Mouse (Mus musculus) CD4-positive, CD25-positive, alpha-beta regulatory T cell, adult 2 months (primary cell): ENCODE results near the gene Gtf2ird1.
A peak's percentile ranks its signal among the peaks of the same experiment; 100 is the strongest.
"Not testable (repeated sequence)": the region's sequence is repeated elsewhere in the genome, so short reads cannot be mapped to it uniquely, and the experiment has no call there.

Experiments
- DNase-seq: peaks from one replicate; pipeline ENCODE4 v3.0.0-alpha.2; 2012; ENCODE audit warnings: low read depth, low spot score

Gene Gtf2ird1

GRCm38 (mm10) chr5:134410307-134410836 lies 46.1 kb downstream of the Gtf2ird1 start:
- no peak for DNase-seq

GRCm38 (mm10) chr5:134409606-134410306 lies 46.8 kb downstream of the Gtf2ird1 start:
- DNase-seq, result no peak

- DNase-seq, result no peak
Observed at GRCm38 (mm10) chr5:134408119-134408518, 48.4 kb downstream of the Gtf2ird1 start.

GRCm38 (mm10) chr5:134401841-134402240 lies 54.7 kb downstream of the Gtf2ird1 start:
- no peak for DNase-seq

- no peak for DNase-seq
Observed at GRCm38 (mm10) chr5:134397434-134398163, 58.9 kb downstream of the Gtf2ird1 start.

GRCm38 (mm10) chr5:134396519-134396918 lies 60.0 kb downstream of the Gtf2ird1 start:
- DNase-seq, result no peak

- DNase-seq, result peak; percentile 68
Observed at GRCm38 (mm10) chr5:134394624-134395023, 61.9 kb downstream of the Gtf2ird1 start.

GRCm38 (mm10) chr5:134393624-134394023 lies 62.9 kb downstream of the Gtf2ird1 start:
- DNase-seq, result peak; percentile 22

- peak; percentile 85 for DNase-seq
Observed at GRCm38 (mm10) chr5:134385106-134385505, 71.4 kb downstream of the Gtf2ird1 start.

- DNase-seq, result no peak
Observed at GRCm38 (mm10) chr5:134375256-134375655, 81.3 kb downstream of the Gtf2ird1 start.

GRCm38 (mm10) chr5:134374546-134374945 lies 82.0 kb downstream of the Gtf2ird1 start:
- no peak for DNase-seq

- peak; percentile 86 for DNase-seq
Observed at GRCm38 (mm10) chr5:134373912-134374488, 82.5 kb downstream of the Gtf2ird1 start.

GRCm38 (mm10) chr5:134372926-134373658 lies 83.4 kb downstream of the Gtf2ird1 start:
- peak; percentile 34 for DNase-seq

- DNase-seq, result no peak
Observed at GRCm38 (mm10) chr5:134371511-134372289, 84.8 kb downstream of the Gtf2ird1 start.

GRCm38 (mm10) chr5:134370831-134371230 lies 85.7 kb downstream of the Gtf2ird1 start:
- DNase-seq, result no peak

- no peak for DNase-seq
Observed at GRCm38 (mm10) chr5:134359101-134359500, 97.4 kb downstream of the Gtf2ird1 start.

- DNase-seq, result not testable (repeated sequence)
Observed at GRCm38 (mm10) chr5:134355372-134355771, 101.1 kb downstream of the Gtf2ird1 start.

GRCm38 (mm10) chr5:134353117-134353516 lies 103.4 kb downstream of the Gtf2ird1 start:
- no peak for DNase-seq

- no peak for DNase-seq
Observed at GRCm38 (mm10) chr5:134352527-134353001, 104.0 kb downstream of the Gtf2ird1 start.

- DNase-seq, result peak; percentile 91
Observed at GRCm38 (mm10) chr5:134350660-134351059, 105.9 kb downstream of the Gtf2ird1 start.

- peak; percentile 69 for DNase-seq
Observed at GRCm38 (mm10) chr5:134347066-134347465, 109.5 kb downstream of the Gtf2ird1 start.
